Mouse (Mus musculus) gastrocnemius, postnatal 25 days (tissue): Measurements from ENCODE around the gene Olfr299. TPM values are rescaled to one million over a fixed set of nuclear protein-coding genes. Genes with fewer than 3 reads are reported as not detected.

ENCODE experiments used
- DNase-seq: peaks from one replicate; pipeline ENCODE4 v3.0.0; 2022
- long read RNA-seq, 2 experiments: library from polyadenylated mRNA; stranded (forward); transcript quantifications; one replicate each; pipeline ENCODE4 v2.0.0; 2021
- total RNA-seq, 2 experiments: library from RNA; stranded (reverse); gene quantifications; 1 replicate in 1 of 2; 2 replicates in 1 of 2; pipeline ENCODE4 v1.2.3; 2021

The Olfr299 gene
- total RNA-seq = not detected
- long read RNA-seq, experiment 1 = 0 reads
- long read RNA-seq, experiment 2 = 0 reads

DNA sequence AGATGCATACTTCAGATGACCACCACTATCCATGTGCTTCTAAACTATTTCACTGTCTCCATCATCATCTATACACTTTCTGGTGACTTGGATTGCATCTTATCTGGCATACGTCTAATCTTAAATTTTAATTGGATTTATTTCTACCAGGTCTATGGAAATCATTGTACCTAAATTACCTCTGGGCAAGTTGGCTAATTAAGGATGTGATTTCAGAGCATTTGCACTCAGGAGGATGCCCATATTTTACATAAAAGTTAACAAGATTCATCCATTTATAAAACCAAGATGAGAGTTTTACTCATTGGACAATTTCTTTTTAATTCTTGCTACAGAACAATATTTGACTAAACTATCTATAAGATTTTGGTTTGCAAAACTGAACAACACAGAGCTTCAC is at the start of gene Olfr299:
Gene Olfr299 (plus strand): TSS at position 301 of the 400 bp plus-strand sequence.
- DNase-seq = no peak

GRCm38 (mm10) chr7:86492384-86492783 is 32.7 kb downstream of the Olfr299 start, which contains the start of gene Olfr298:
Gene Olfr298, minus strand, starts transcription at chr7:86492484.
- no peak for DNase-seq

Other genes starting within 250 kb of the Olfr299 start
- not detected for gene Vmn2r76, start 213.6 kb upstream of the Olfr299 start, total RNA-seq
- gene Olfr310, start 182.7 kb upstream of the Olfr299 start, total RNA-seq = not detected
- gene Olfr309, start 146.2 kb upstream of the Olfr299 start, total RNA-seq = not detected
- gene Olfr308, start 134.3 kb upstream of the Olfr299 start, total RNA-seq = not detected
- not detected for gene Olfr307, start 122.3 kb upstream of the Olfr299 start, total RNA-seq
- gene Olfr305, start 93.0 kb upstream of the Olfr299 start, total RNA-seq = not detected
- not detected for gene Olfr304, start 73.3 kb upstream of the Olfr299 start, total RNA-seq
- gene Olfr303, start 62.1 kb upstream of the Olfr299 start, total RNA-seq = not detected
- not detected for gene Olfr301, start 56.1 kb upstream of the Olfr299 start, total RNA-seq
- not detected for gene Olfr298, start 32.6 kb downstream of the Olfr299 start, total RNA-seq
- gene Olfr297, start 60.0 kb downstream of the Olfr299 start, total RNA-seq = not detected
- not detected for gene Olfr295, start 123.9 kb downstream of the Olfr299 start, total RNA-seq
- not detected for gene Olfr294, start 156.7 kb downstream of the Olfr299 start, total RNA-seq
- gene Olfr293, start 189.1 kb downstream of the Olfr299 start, total RNA-seq = not detected
- not detected for gene Olfr292, start 228.4 kb downstream of the Olfr299 start, total RNA-seq